Mouse (Mus musculus) midbrain, embryonic 11.5 days (tissue): ENCODE results near the gene Ankrd12. TPM values are rescaled to one million over a fixed set of nuclear protein-coding genes. Genes with fewer than 3 reads are reported as not detected.

Experiments used
- ATAC-seq: fragments of 200-750 bp; cut with Nextera tagmentation; 2 replicates; pipeline ENCODE4 v1.8.0; 2017; ENCODE audit warnings: moderate TSS enrichment, moderate library complexity; ENCODE audit not compliant: low FRiP score
- DNase-seq: peaks from one replicate; pipeline ENCODE4 v3.0.0; 2015; ENCODE audit warnings: low spot score; ENCODE audit errors: missing footprints
- H3K27ac ChIP-seq: fragments of 300-500 bp; sonication (generic); 2 replicates; pipeline ENCODE4 v1.5.1; 2014; ENCODE audit warnings: low read depth, low read length
- H3K27me3 ChIP-seq: fragments of 300-500 bp; sonication (generic); 2 replicates; pipeline ENCODE4 v1.6.1; 2014; ENCODE audit warnings: mild to moderate bottlenecking, low read length, moderate library complexity, mixed read lengths; ENCODE audit not compliant: control insufficient read depth, insufficient read depth
- H3K36me3 ChIP-seq: fragments of 300-500 bp; sonication (generic); 2 replicates; pipeline ENCODE4 v1.6.1; 2014; ENCODE audit warnings: mild to moderate bottlenecking, low read length, moderate library complexity, mixed read lengths; ENCODE audit not compliant: control insufficient read depth, insufficient read depth
- H3K4me1 ChIP-seq: fragments of 300-500 bp; sonication (generic); 2 replicates; pipeline ENCODE4 v1.6.1; 2014; ENCODE audit warnings: low read length; ENCODE audit not compliant: control insufficient read depth, insufficient read depth
- H3K4me2 ChIP-seq: fragments of 300-500 bp; sonication (generic); 2 replicates; pipeline ENCODE4 v1.6.1; 2014; ENCODE audit warnings: mild to moderate bottlenecking, moderate library complexity
- H3K4me3 ChIP-seq: fragments of 300-500 bp; sonication (generic); 2 replicates; pipeline ENCODE4 v1.5.1; 2014; ENCODE audit warnings: low read depth, low read length
- H3K9ac ChIP-seq: fragments of 300-500 bp; sonication (generic); 2 replicates; pipeline ENCODE4 v1.6.1; 2014; ENCODE audit warnings: low read length
- H3K9me3 ChIP-seq: fragments of 300-500 bp; sonication (generic); 2 replicates; pipeline ENCODE4 v1.6.1; 2016; ENCODE audit warnings: low read length; ENCODE audit not compliant: control insufficient read depth
- WGBS: fragments of 180-500 bp; shearing (Covaris S2); extraction: QIAGEN DNeasy Blood & Tissue Kit; methylation state at CpG from one replicate; pipeline ENCODE4 v1.1.7; 2014; 5-methylcytosine and 5-hydroxymethylcytosine counted together
- polyA plus RNA-seq: library from polyadenylated mRNA; unstranded; fragments of >200 nt; fragmentation: Nextera tagmentation; extraction: Ambion mirVana; gene quantifications from 2 replicates; pipeline ENCODE4 v1.2.1, GENCODE M21; 2014

The Ankrd12 gene
- polyA plus RNA-seq, 1 experiment from 2014 or later, result 32.7 TPM

GRCm38 (mm10) chr17:65967751-65968150 lies 109.1 kb downstream of the Ankrd12 start:
- WGBS, result 69% methylated on average over 11 of the region's 11 CpGs
- H3K4me2 ChIP-seq, result no peak overlapping the region
- no peaks in the 10 kb centered on the region for H3K9me3 ChIP-seq
- H3K27ac ChIP-seq, result no peak overlapping the region
- DNase-seq (no peak), ATAC-seq (no peak)
- H3K27me3 ChIP-seq, result no peaks in the 10 kb centered on the region
- H3K36me3 ChIP-seq, result no peaks in the 10 kb centered on the region
- no peaks in the 10 kb centered on the region for H3K4me1 ChIP-seq
- no peak overlapping the region for H3K9ac ChIP-seq
- H3K4me3 ChIP-seq, result no peak overlapping the region

GRCm38 (mm10) chr17:65962263-65962662 lies 114.6 kb downstream of the Ankrd12 start:
- H3K27ac ChIP-seq, result no peak overlapping the region
- H3K9me3 ChIP-seq, result no peaks in the 10 kb centered on the region
- DNase-seq, result no peak
- H3K4me3 ChIP-seq, result no peak overlapping the region
- H3K9ac ChIP-seq, result no peak overlapping the region
- H3K4me2 ChIP-seq, result no peak overlapping the region
- no peaks in the 10 kb centered on the region for H3K4me1 ChIP-seq
- 96% methylated on average over 2 of the region's 2 CpGs for WGBS
- no peak for ATAC-seq
- H3K27me3 ChIP-seq, result no peaks in the 10 kb centered on the region
- no peaks in the 10 kb centered on the region for H3K36me3 ChIP-seq

- Histone ChIP-seq H3K4me1 (no peaks in the 10 kb centered on the region), H3K4me3 (no peak overlapping the region), H3K27ac (no peak overlapping the region), H3K27me3 (no peaks in the 10 kb centered on the region), H3K36me3 (no peaks in the 10 kb centered on the region), H3K9ac (no peak overlapping the region), H3K9me3 (no peaks in the 10 kb centered on the region), H3K4me2 (no peak overlapping the region)
- DNase-seq, result no peak
- WGBS, result 87% methylated on average over 2 of the region's 2 CpGs
- ATAC-seq, result no peak
Measured at GRCm38 (mm10) chr17:65961606-65962136, 115.2 kb downstream of the Ankrd12 start.

GRCm38 (mm10) chr17:65959011-65959410 lies 117.9 kb downstream of the Ankrd12 start:
- no peaks in the 10 kb centered on the region for H3K27me3 ChIP-seq
- H3K9ac ChIP-seq, result no peak overlapping the region
- H3K9me3 ChIP-seq, result no peaks in the 10 kb centered on the region
- H3K4me3 ChIP-seq, result no peak overlapping the region
- no peak for ATAC-seq
- no peaks in the 10 kb centered on the region for H3K4me1 ChIP-seq
- WGBS, result 82% methylated on average over 3 of the region's 3 CpGs
- H3K36me3 ChIP-seq, result no peaks in the 10 kb centered on the region
- no peak overlapping the region for H3K4me2 ChIP-seq
- H3K27ac ChIP-seq, result no peak overlapping the region
- DNase-seq, result no peak

- WGBS, result 80% methylated on average over 1 of the region's 1 CpGs
- no peak for ATAC-seq
- Histone ChIP-seq H3K9me3 (no peaks in the 10 kb centered on the region), H3K36me3 (no peaks in the 10 kb centered on the region), H3K27me3 (no peaks in the 10 kb centered on the region), H3K27ac (no peak overlapping the region), H3K9ac (no peak overlapping the region), H3K4me2 (no peak overlapping the region), H3K4me3 (no peak overlapping the region), H3K4me1 (no peaks in the 10 kb centered on the region)
- no peak for DNase-seq
Measured at GRCm38 (mm10) chr17:65958366-65958765, 118.5 kb downstream of the Ankrd12 start.

- H3K4me2 ChIP-seq, result no peak overlapping the region
- 92% methylated on average over 8 of the region's 8 CpGs for WGBS
- ATAC-seq, result no peak
Measured at GRCm38 (mm10) chr17:65957782-65958325, 119.0 kb downstream of the Ankrd12 start.

GRCm38 (mm10) chr17:65956993-65957781 lies 119.7 kb downstream of the Ankrd12 start:
- 87% methylated on average over 14 of the region's 14 CpGs for WGBS
- H3K27me3 ChIP-seq, result no peaks in the 10 kb centered on the region
- no peak for DNase-seq

More at GRCm38 (mm10) chr17:65957782-65958325, 119.0 kb downstream of the Ankrd12 start:
- H3K27ac ChIP-seq, result no peak overlapping the region
- H3K9ac ChIP-seq, result no peak overlapping the region
- no peak for DNase-seq
- no peaks in the 10 kb centered on the region for H3K27me3 ChIP-seq
- no peak overlapping the region for H3K4me3 ChIP-seq
- H3K36me3 ChIP-seq, result no peaks in the 10 kb centered on the region
- H3K9me3 ChIP-seq, result no peaks in the 10 kb centered on the region
- H3K4me1 ChIP-seq, result no peaks in the 10 kb centered on the region

GRCm38 (mm10) chr17:65956140-65956539 lies 120.7 kb downstream of the Ankrd12 start:
- Histone ChIP-seq H3K27ac (no peak overlapping the region), H3K9ac (no peak overlapping the region)
- 63% methylated on average over 3 of the region's 3 CpGs for WGBS

More at GRCm38 (mm10) chr17:65956993-65957781, 119.7 kb downstream of the Ankrd12 start:
- ATAC-seq, result no peak
- H3K9ac ChIP-seq, result no peak overlapping the region
- no peaks in the 10 kb centered on the region for H3K4me1 ChIP-seq
- H3K27ac ChIP-seq, result no peak overlapping the region
- H3K4me2 ChIP-seq, result no peak overlapping the region
- no peaks in the 10 kb centered on the region for H3K9me3 ChIP-seq
- no peaks in the 10 kb centered on the region for H3K36me3 ChIP-seq
- no peak overlapping the region for H3K4me3 ChIP-seq

GRCm38 (mm10) chr17:65953959-65954358 lies 122.9 kb downstream of the Ankrd12 start:
- ATAC-seq (no peak), DNase-seq (no peak)
- Histone ChIP-seq H3K4me2 (no peak overlapping the region), H3K27me3 (no peaks in the 10 kb centered on the region), H3K9ac (no peak overlapping the region), H3K4me3 (no peak overlapping the region), H3K36me3 (no peaks in the 10 kb centered on the region), H3K27ac (no peak overlapping the region), H3K9me3 (no peaks in the 10 kb centered on the region), H3K4me1 (peaks cover 5% of the 10 kb centered on the region; the same call in 1 of the 2 replicates)
- WGBS, result 59% methylated on average over 4 of the region's 4 CpGs

More at GRCm38 (mm10) chr17:65956140-65956539, 120.7 kb downstream of the Ankrd12 start:
- ATAC-seq (no peak), DNase-seq (no peak)
- Histone ChIP-seq H3K9me3 (no peaks in the 10 kb centered on the region), H3K4me3 (no peak overlapping the region), H3K4me1 (no peaks in the 10 kb centered on the region), H3K36me3 (no peaks in the 10 kb centered on the region), H3K4me2 (no peak overlapping the region), H3K27me3 (no peaks in the 10 kb centered on the region)
